Mouse (Mus musculus) cortical plate, adult 2 months (tissue): ENCODE measurements around the gene Kcnma1.

Experiments used
- CTCF ChIP-seq: fragments of 200-500 bp; IDR thresholded peaks from 2 replicates; pipeline ENCODE4 v1.5.1; 2011; ENCODE audit warnings: mild to moderate bottlenecking, control low read depth, low read length; ENCODE audit not compliant: insufficient read depth; ENCODE audit errors: extremely low read depth
- POLR2A ChIP-seq: fragments of 200-500 bp; IDR thresholded peaks from 2 replicates; pipeline ENCODE4 v1.6.1; 2011; ENCODE audit warnings: mild to moderate bottlenecking, low read length, control low read depth; ENCODE audit not compliant: insufficient read depth; ENCODE audit errors: extremely low read depth

- TF ChIP-seq POLR2A (no peak), CTCF (no peak)
Observed at GRCm38 (mm10) chr14:23581282-23581681, 433.0 kb downstream of the Kcnma1 start.
